Mouse (Mus musculus): ENCODE data around the gene Chac1.

GRCm38 (mm10) chr2:119302876-119303275, 48.2 kb upstream of the Chac1 start:
- no peak for TF ChIP-seq CTCF (IDR thresholded peaks at IDR 0.05; ENCODE audit: extremely low read depth, insufficient read length, insufficient replicate concordance, low read depth, low read length)
- no peak for TF ChIP-seq POLR2A (IDR thresholded peaks at IDR 0.05; ENCODE audit: low read depth, low read length)

Measured in small intestine, adult 2 months (tissue).